Comparison of ENCODE assay signal across 7 mouse cellular contexts in the genomic region with DNA sequence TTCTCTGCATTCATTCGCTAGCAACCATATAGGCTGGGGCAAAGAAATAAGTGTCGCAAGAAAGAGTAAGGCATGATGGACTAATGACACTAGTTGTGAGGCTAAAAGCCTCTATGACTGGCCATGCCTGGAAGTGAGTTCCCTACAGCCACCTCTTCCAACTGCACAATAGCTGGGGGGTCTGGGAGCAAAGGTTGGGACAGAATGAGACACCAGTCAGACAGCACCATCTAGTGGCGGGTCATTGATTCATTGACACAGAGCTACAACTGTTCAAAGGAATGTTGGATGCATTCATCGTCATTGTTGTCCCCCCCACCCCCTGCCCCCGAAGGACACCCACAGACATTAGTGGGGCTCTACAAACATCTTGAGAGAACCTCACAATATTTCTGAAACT. TPM values are rescaled to one million over a fixed set of nuclear protein-coding genes. Genes with fewer than 3 reads are reported as not detected.
A peak's percentile ranks its signal among the peaks of the same experiment; 100 is the strongest.
DNase-seq lines count a peak whose midpoint lies in the region; ATAC-seq and TF ChIP-seq lines count a peak whose summit lies in the region.

No protein-coding gene starts in this region.

- ATAC-seq in G1E (ENCODE audit: extremely low read depth, insufficient number of reproducible peaks, low FRiP score, poor library complexity, severe bottlenecking) = no peak
- no peak for ATAC-seq in heart, embryonic 13.5 days (ENCODE audit: extremely low read depth, insufficient number of reproducible peaks, low FRiP score, low TSS enrichment)
- ATAC-seq in kidney, embryonic 14.5 days (ENCODE audit: low FRiP score, low TSS enrichment) = peak; percentile 68
- ATAC-seq in liver, embryonic 11.5 days (replicated peaks; ENCODE audit: low FRiP score) = peak; percentile 51; the same call in 1 of the 2 replicates

- peaks cover 24% of the 10 kb centered on the region for H3K27me3 ChIP-seq in C2C12 (ENCODE audit: control insufficient read depth, insufficient read depth, insufficient read length)
- H3K27me3 ChIP-seq in G1E (ENCODE audit: insufficient read depth, low read length) = peaks cover 17% of the 10 kb centered on the region
- 0 out of 2 replicates have a peak, but pooled peaks cover 9% of the 10 kb centered on the region for H3K27me3 ChIP-seq in heart, embryonic 13.5 days (replicated peaks)
- H3K27me3 ChIP-seq in kidney, embryonic 14.5 days (ENCODE audit: control insufficient read depth, insufficient read depth, low read length) = no peaks in the 10 kb centered on the region
- no peaks in the 10 kb centered on the region for H3K27me3 ChIP-seq in liver, embryonic 11.5 days (replicated peaks; ENCODE audit: control insufficient read depth, insufficient read depth, low read length)

- H3K79me3 ChIP-seq in C2C12 (ENCODE audit: low read depth) = no peaks in the 10 kb centered on the region

- H3ac ChIP-seq in C2C12 (ENCODE audit: control insufficient read depth, insufficient read length, low read depth) = no peak overlapping the region

- H3K79me2 ChIP-seq in C2C12 (ENCODE audit: control insufficient read depth, insufficient read depth) = no peaks in the 10 kb centered on the region

- no peak overlapping the region for H3K9ac ChIP-seq in heart, embryonic 13.5 days
- no peak overlapping the region for H3K9ac ChIP-seq in kidney, embryonic 14.5 days (ENCODE audit: low read depth, low read length)
- H3K9ac ChIP-seq in liver, embryonic 11.5 days (ENCODE audit: low read depth, low read length) = no peak overlapping the region

- 32% methylated on average over 5 of the region's 5 CpGs for WGBS in heart, embryonic 13.5 days
- WGBS in kidney, embryonic 14.5 days = 37% methylated on average over 5 of the region's 5 CpGs
- WGBS in liver, embryonic 11.5 days = 33% methylated on average over 5 of the region's 5 CpGs

- no peak overlapping the region for H3K27ac ChIP-seq in heart, embryonic 13.5 days (replicated peaks)
- H3K27ac ChIP-seq in kidney, embryonic 14.5 days (ENCODE audit: low read depth, low read length) = no peak overlapping the region
- H3K27ac ChIP-seq in liver, embryonic 11.5 days (ENCODE audit: low read depth, low read length) = no peak overlapping the region

- no peak for DNase-seq in G1E (ENCODE audit: low spot score)
- peak; percentile 91 for DNase-seq in embryo, embryonic 10.5 days (ENCODE audit: low spot score)
- DNase-seq in liver, embryonic 11.5 days (ENCODE audit: low spot score) = peak; percentile 71
- DNase-seq in ovary, postnatal 14 days (ENCODE audit: low spot score) = peak; percentile 66

- H3K4me1 ChIP-seq in G1E (ENCODE audit: insufficient read depth, low read depth, low read length) = no peaks in the 10 kb centered on the region
- H3K4me1 ChIP-seq in heart, embryonic 13.5 days = peaks cover 12% of the 10 kb centered on the region
- 0 out of 2 replicates have a peak, but pooled peaks cover 3% of the 10 kb centered on the region for H3K4me1 ChIP-seq in kidney, embryonic 14.5 days (ENCODE audit: control insufficient read depth, insufficient read depth, low read length)
- H3K4me1 ChIP-seq in liver, embryonic 11.5 days (replicated peaks; ENCODE audit: control insufficient read depth, insufficient read depth, low read length) = no peaks in the 10 kb centered on the region

- peak overlapping the region; percentile 57 for H3K4me2 ChIP-seq in heart, embryonic 13.5 days
- H3K4me2 ChIP-seq in kidney, embryonic 14.5 days (replicated peaks; ENCODE audit: low read depth, low read length) = peak overlapping the region; percentile 23; the same call in 1 of the 2 replicates
- H3K4me2 ChIP-seq in liver, embryonic 11.5 days = no peak overlapping the region

- no peaks in the 10 kb centered on the region for H3K9me3 ChIP-seq in G1E (replicated peaks)
- no peaks in the 10 kb centered on the region for H3K9me3 ChIP-seq in heart, embryonic 13.5 days
- no peaks in the 10 kb centered on the region for H3K9me3 ChIP-seq in kidney, embryonic 14.5 days (ENCODE audit: control insufficient read depth, low read length)
- H3K9me3 ChIP-seq in liver, embryonic 11.5 days (ENCODE audit: control insufficient read depth, low read length) = no peaks in the 10 kb centered on the region

- TF ChIP-seq CTCF in C2C12 (IDR thresholded peaks at IDR 0.05; ENCODE audit: control insufficient read depth, insufficient read depth, insufficient read length) = peak; percentile 46
- 0 out of 2 replicates have a peak, but pooled peaks have one; percentile 46 for TF ChIP-seq CTCF in G1E (IDR thresholded peaks at IDR 0.05; ENCODE audit: low read depth, low read length)

- H3K36me3 ChIP-seq in C2C12 (ENCODE audit: control insufficient read depth, insufficient read depth) = no peaks in the 10 kb centered on the region
- no peaks in the 10 kb centered on the region for H3K36me3 ChIP-seq in G1E (replicated peaks)
- no peaks in the 10 kb centered on the region for H3K36me3 ChIP-seq in heart, embryonic 13.5 days
- no peaks in the 10 kb centered on the region for H3K36me3 ChIP-seq in kidney, embryonic 14.5 days (ENCODE audit: control insufficient read depth, insufficient read depth, low read length)
- no peaks in the 10 kb centered on the region for H3K36me3 ChIP-seq in liver, embryonic 11.5 days (ENCODE audit: control insufficient read depth, insufficient read depth, low read length)

- H3K4me3 ChIP-seq in C2C12 (ENCODE audit: insufficient read depth, poor library complexity, severe bottlenecking) (no peak overlapping the region), G1E (ENCODE audit: low read depth, low read length) (no peak overlapping the region)
- 0 out of 2 replicates have a peak overlapping the region, but pooled peaks have one; percentile 21 for H3K4me3 ChIP-seq in heart, embryonic 13.5 days
- H3K4me3 ChIP-seq in kidney, embryonic 14.5 days (ENCODE audit: low read length) = no peak overlapping the region
- H3K4me3 ChIP-seq in liver, embryonic 11.5 days (ENCODE audit: low read depth, low read length) = no peak overlapping the region

TF ChIP-seq in C2C12, 6 proteins besides CTCF, POLR2A, EP300 and RAD21:
- TF ChIP-seq MYOG (IDR thresholded peaks at IDR 0.05; ENCODE audit: control insufficient read depth, extremely low read depth, insufficient read length) = no peak
- no peak for TF ChIP-seq MAX (IDR thresholded peaks at IDR 0.05)
- no peak for TF ChIP-seq CEBPB (IDR thresholded peaks at IDR 0.05; ENCODE audit: low read depth)
- TF ChIP-seq USF1 (IDR thresholded peaks at IDR 0.05; ENCODE audit: low read depth) = no peak
- TF ChIP-seq MYOD1 (IDR thresholded peaks at IDR 0.05; ENCODE audit: control insufficient read depth, insufficient read length, low read depth) = no peak
- no peak for TF ChIP-seq FOSL1 (IDR thresholded peaks at IDR 0.05; ENCODE audit: insufficient read depth, low read length, poor library complexity, severe bottlenecking)

RNA-seq across cellular contexts. Expression of gene Tectb, which starts 17.8 kb away (rescaled TPM):
- polyA plus RNA-seq in C2C12 (2012; fragmentation: generic; extraction: Trizol) (not detected), G1E (2012) (not detected in 2 replicates)
- total RNA-seq in G1E (2014; fragmentation: Nextera tagmentation) (not detected in 2 replicates), G1E (2017) (0.11 and 0.17 TPM in 2 replicates)
- not detected in 2 replicates for polyA plus RNA-seq in heart, embryonic 13.5 days (2015; fragmentation: Nextera tagmentation; extraction: Ambion mirVana)
- not detected in 2 replicates for polyA plus RNA-seq in kidney, embryonic 14.5 days (2014; fragmentation: Nextera tagmentation; extraction: Ambion mirVana)
- not detected in 2 replicates for polyA plus RNA-seq in liver, embryonic 11.5 days (2014; fragmentation: Nextera tagmentation; extraction: Ambion mirVana)

RNA-seq across cellular contexts. Expression of gene Gucy2g, which starts 42.7 kb away (rescaled TPM):
- polyA plus RNA-seq in C2C12 (2012; fragmentation: generic; extraction: Trizol) (0.02 TPM), G1E (2012) (not detected in 2 replicates)
- total RNA-seq in G1E (2014; fragmentation: Nextera tagmentation) (not detected in 2 replicates), G1E (2017) (0.11 TPM in 1 of 2 replicates, not detected in the other)
- not detected in 2 replicates for polyA plus RNA-seq in heart, embryonic 13.5 days (2015; fragmentation: Nextera tagmentation; extraction: Ambion mirVana)
- polyA plus RNA-seq in kidney, embryonic 14.5 days (2014; fragmentation: Nextera tagmentation; extraction: Ambion mirVana) = 0.05 TPM in 1 of 2 replicates, not detected in the other
- polyA plus RNA-seq in liver, embryonic 11.5 days (2014; fragmentation: Nextera tagmentation; extraction: Ambion mirVana) = 0.04 TPM in 1 of 2 replicates, not detected in the other

RNA-seq across cellular contexts. Expression of gene Acsl5, which starts 53.4 kb away (rescaled TPM):
- polyA plus RNA-seq in C2C12 (2012; fragmentation: generic; extraction: Trizol) = 30.2 TPM
- 30.1 and 50.6 TPM in 2 replicates for total RNA-seq in G1E (2014; fragmentation: Nextera tagmentation)
- 111 and 131 TPM in 2 replicates for total RNA-seq in G1E (2017)
- polyA plus RNA-seq in G1E (2012) = 20.2 and 21.8 TPM in 2 replicates
- 32.9 and 36.8 TPM in 2 replicates for polyA plus RNA-seq in heart, embryonic 13.5 days (2015; fragmentation: Nextera tagmentation; extraction: Ambion mirVana)
- polyA plus RNA-seq in kidney, embryonic 14.5 days (2014; fragmentation: Nextera tagmentation; extraction: Ambion mirVana) = 26.3 and 38.1 TPM in 2 replicates
- 125 and 130 TPM in 2 replicates for polyA plus RNA-seq in liver, embryonic 11.5 days (2014; fragmentation: Nextera tagmentation; extraction: Ambion mirVana)

Comparison
In these comparisons a context has a peak if more than half of its experiments do, and no peak if none do; other contexts are left out.
1. ATAC-seq: peak in kidney, embryonic 14.5 days (single experiment) and liver, embryonic 11.5 days (single experiment); none in G1E (single experiment) and heart, embryonic 13.5 days (single experiment).